Mouse (Mus musculus) heart, adult 2 months (tissue): ENCODE results near the gene 1700030J22Rik.

ENCODE experiments used
- CTCF ChIP-seq: fragments of 200-600 bp; IDR thresholded peaks from 2 replicates; pipeline ENCODE4 v1.8.1; 2022; ENCODE audit warnings: antibody characterized with exemption, mild to moderate bottlenecking, moderate library complexity
- EP300 ChIP-seq: fragments of 200-500 bp; IDR thresholded peaks from 2 replicates; pipeline ENCODE4 v1.6.1; 2011; ENCODE audit warnings: low read depth, low read length, control low read depth; ENCODE audit not compliant: insufficient read depth
- POLR2A ChIP-seq: fragments of 200-500 bp; IDR thresholded peaks from 2 replicates; pipeline ENCODE4 v1.6.1; 2011; ENCODE audit warnings: mild to moderate bottlenecking, low read depth, low read length, control low read depth; ENCODE audit not compliant: insufficient read depth

DNA sequence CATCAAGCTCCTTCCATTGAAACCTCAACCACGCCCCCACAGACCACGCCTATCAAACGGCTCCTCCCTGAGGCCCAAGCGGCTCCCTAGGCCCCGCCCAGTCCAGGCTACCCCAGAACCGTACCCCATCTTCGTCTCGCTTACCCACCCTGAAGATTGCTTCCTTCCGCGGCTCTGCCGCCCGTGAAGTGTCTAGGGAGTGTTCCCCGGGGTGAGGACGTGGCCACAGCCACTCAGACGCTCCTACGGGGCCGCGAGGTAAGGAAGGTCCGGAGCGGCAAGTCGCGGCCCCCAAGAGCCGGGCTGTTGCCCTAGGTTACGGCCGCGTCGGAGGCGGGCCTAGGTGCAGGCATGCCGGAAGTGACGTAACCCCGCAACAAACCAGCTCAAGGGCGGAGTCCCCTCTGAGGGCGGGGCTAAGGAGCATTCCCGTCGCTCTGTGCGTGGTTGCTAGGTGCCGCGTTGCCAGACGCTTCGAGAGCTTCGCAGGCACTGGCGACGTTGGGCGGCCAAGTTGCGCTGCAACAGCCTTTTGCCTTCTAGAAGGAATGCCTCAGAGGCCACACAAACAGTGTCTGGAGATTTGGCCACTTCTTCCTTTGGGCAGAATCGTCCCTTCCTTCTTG is at the start of gene 1700030J22Rik:
- no peak for TF ChIP-seq POLR2A
- TF ChIP-seq CTCF, result peak; percentile 47
- TF ChIP-seq EP300, result no peak
